Mouse (Mus musculus): ENCODE measurements around the gene Cntnap4. TPM values are rescaled to one million over a fixed set of nuclear protein-coding genes. Genes with fewer than 3 reads are reported as not detected.

Gene Cntnap4
- polyA plus RNA-seq, 1 experiment = 0.35 TPM

- TF ChIP-seq POLR2A (IDR thresholded peaks at IDR 0.05; ENCODE audit: control insufficient read depth, low read depth, low read length) = no peak
- no peaks in the 10 kb centered on the region for H3K36me3 ChIP-seq (ENCODE audit: control insufficient read depth, insufficient read depth, low read length)
- H3K4me3 ChIP-seq (ENCODE audit: control insufficient read depth, low read depth, low read length) = no peak overlapping the region
- no peaks in the 10 kb centered on the region for H3K27me3 ChIP-seq (ENCODE audit: control insufficient read depth, insufficient read depth, low read length)
- no peak overlapping the region for H3K27ac ChIP-seq (ENCODE audit: control insufficient read depth, insufficient read depth, low read depth, low read length)
- H3K4me1 ChIP-seq (ENCODE audit: control insufficient read depth, insufficient read depth, low read length) = no peaks in the 10 kb centered on the region
Observed at GRCm38 (mm10) chr8:112724918-112725317, 155.1 kb downstream of the Cntnap4 start.

GRCm38 (mm10) chr8:112730583-112731432 lies 161.0 kb downstream of the Cntnap4 start:
- no peak overlapping the region for H3K27ac ChIP-seq (ENCODE audit: control insufficient read depth, insufficient read depth, low read depth, low read length)
- H3K4me1 ChIP-seq (ENCODE audit: control insufficient read depth, insufficient read depth, low read length) = no peaks in the 10 kb centered on the region; the same call in 1 of the 2 replicates
- H3K27me3 ChIP-seq (ENCODE audit: control insufficient read depth, insufficient read depth, low read length) = no peaks in the 10 kb centered on the region
- H3K36me3 ChIP-seq (ENCODE audit: control insufficient read depth, insufficient read depth, low read length) = no peaks in the 10 kb centered on the region
- TF ChIP-seq POLR2A (IDR thresholded peaks at IDR 0.05; ENCODE audit: control insufficient read depth, low read depth, low read length) (no peak), CTCF (IDR thresholded peaks at IDR 0.05; ENCODE audit: control insufficient read depth, insufficient read depth, insufficient replicate concordance, low read depth, low read length) (no peak)
- no peak overlapping the region; the same call in 1 of the 2 replicates for H3K4me3 ChIP-seq (ENCODE audit: control insufficient read depth, low read depth, low read length)

GRCm38 (mm10) chr8:112735575-112735974 lies 165.7 kb downstream of the Cntnap4 start:
- TF ChIP-seq CTCF (IDR thresholded peaks at IDR 0.05; ENCODE audit: control insufficient read depth, insufficient read depth, insufficient replicate concordance, low read depth, low read length) = no peak
- no peak overlapping the region for H3K4me3 ChIP-seq (ENCODE audit: control insufficient read depth, low read depth, low read length)
- no peaks in the 10 kb centered on the region for H3K36me3 ChIP-seq (ENCODE audit: control insufficient read depth, insufficient read depth, low read length)
- H3K27me3 ChIP-seq (ENCODE audit: control insufficient read depth, insufficient read depth, low read length) = no peaks in the 10 kb centered on the region
- H3K4me1 ChIP-seq (ENCODE audit: control insufficient read depth, insufficient read depth, low read length) = no peaks in the 10 kb centered on the region; the same call in 1 of the 2 replicates
- no peak overlapping the region for H3K27ac ChIP-seq (ENCODE audit: control insufficient read depth, insufficient read depth, low read depth, low read length)

GRCm38 (mm10) chr8:112743331-112743730 lies 173.5 kb downstream of the Cntnap4 start:
- no peak for TF ChIP-seq CTCF (IDR thresholded peaks at IDR 0.05; ENCODE audit: control insufficient read depth, insufficient read depth, insufficient replicate concordance, low read depth, low read length)
- TF ChIP-seq POLR2A (IDR thresholded peaks at IDR 0.05; ENCODE audit: control insufficient read depth, low read depth, low read length) = no peak
- H3K36me3 ChIP-seq (ENCODE audit: control insufficient read depth, insufficient read depth, low read length) = no peaks in the 10 kb centered on the region
- no peaks in the 10 kb centered on the region for H3K4me1 ChIP-seq (ENCODE audit: control insufficient read depth, insufficient read depth, low read length)
- no peak overlapping the region for H3K27ac ChIP-seq (ENCODE audit: control insufficient read depth, insufficient read depth, low read depth, low read length)
- no peak overlapping the region for H3K4me3 ChIP-seq (ENCODE audit: control insufficient read depth, low read depth, low read length)
- H3K27me3 ChIP-seq (ENCODE audit: control insufficient read depth, insufficient read depth, low read length) = no peaks in the 10 kb centered on the region

GRCm38 (mm10) chr8:112747296-112747695 lies 177.5 kb downstream of the Cntnap4 start:
- no peak for TF ChIP-seq POLR2A (IDR thresholded peaks at IDR 0.05; ENCODE audit: control insufficient read depth, low read depth, low read length)
- TF ChIP-seq CTCF (IDR thresholded peaks at IDR 0.05; ENCODE audit: control insufficient read depth, insufficient read depth, insufficient replicate concordance, low read depth, low read length) = no peak
- Histone ChIP-seq H3K36me3 (ENCODE audit: control insufficient read depth, insufficient read depth, low read length) (no peaks in the 10 kb centered on the region), H3K4me1 (ENCODE audit: control insufficient read depth, insufficient read depth, low read length) (no peaks in the 10 kb centered on the region), H3K4me3 (ENCODE audit: control insufficient read depth, low read depth, low read length) (no peak overlapping the region), H3K27me3 (ENCODE audit: control insufficient read depth, insufficient read depth, low read length) (no peaks in the 10 kb centered on the region), H3K27ac (ENCODE audit: control insufficient read depth, insufficient read depth, low read depth, low read length) (no peak overlapping the region)

GRCm38 (mm10) chr8:112755171-112755570 lies 185.3 kb downstream of the Cntnap4 start:
- TF ChIP-seq POLR2A (IDR thresholded peaks at IDR 0.05; ENCODE audit: control insufficient read depth, low read depth, low read length) = no peak
- TF ChIP-seq CTCF (IDR thresholded peaks at IDR 0.05; ENCODE audit: control insufficient read depth, insufficient read depth, insufficient replicate concordance, low read depth, low read length) = no peak
- Histone ChIP-seq H3K36me3 (ENCODE audit: control insufficient read depth, insufficient read depth, low read length) (no peaks in the 10 kb centered on the region), H3K4me3 (ENCODE audit: control insufficient read depth, low read depth, low read length) (no peak overlapping the region), H3K4me1 (ENCODE audit: control insufficient read depth, insufficient read depth, low read length) (no peaks in the 10 kb centered on the region), H3K27ac (ENCODE audit: control insufficient read depth, insufficient read depth, low read depth, low read length) (no peak overlapping the region), H3K27me3 (ENCODE audit: control insufficient read depth, insufficient read depth, low read length) (no peaks in the 10 kb centered on the region)

GRCm38 (mm10) chr8:112803058-112803457 lies 233.2 kb downstream of the Cntnap4 start:
- no peak overlapping the region for H3K4me3 ChIP-seq (ENCODE audit: control insufficient read depth, low read depth, low read length)
- H3K4me1 ChIP-seq (ENCODE audit: control insufficient read depth, insufficient read depth, low read length) = no peaks in the 10 kb centered on the region; the same call in 1 of the 2 replicates
- TF ChIP-seq POLR2A (IDR thresholded peaks at IDR 0.05; ENCODE audit: control insufficient read depth, low read depth, low read length) (no peak), CTCF (IDR thresholded peaks at IDR 0.05; ENCODE audit: control insufficient read depth, insufficient read depth, insufficient replicate concordance, low read depth, low read length) (no peak)
- no peaks in the 10 kb centered on the region for H3K36me3 ChIP-seq (ENCODE audit: control insufficient read depth, insufficient read depth, low read length)
- no peak overlapping the region for H3K27ac ChIP-seq (ENCODE audit: control insufficient read depth, insufficient read depth, low read depth, low read length)
- H3K27me3 ChIP-seq (ENCODE audit: control insufficient read depth, insufficient read depth, low read length) = no peaks in the 10 kb centered on the region

Measured in testis, adult 2 months (tissue).